Mouse (Mus musculus) thymus, postnatal 4 days (tissue): ENCODE data around the gene Mlc1.

Experiments
- DNase-seq: peaks from one replicate; pipeline ENCODE4 v3.0.0; 2021

Gene Mlc1

DNA sequence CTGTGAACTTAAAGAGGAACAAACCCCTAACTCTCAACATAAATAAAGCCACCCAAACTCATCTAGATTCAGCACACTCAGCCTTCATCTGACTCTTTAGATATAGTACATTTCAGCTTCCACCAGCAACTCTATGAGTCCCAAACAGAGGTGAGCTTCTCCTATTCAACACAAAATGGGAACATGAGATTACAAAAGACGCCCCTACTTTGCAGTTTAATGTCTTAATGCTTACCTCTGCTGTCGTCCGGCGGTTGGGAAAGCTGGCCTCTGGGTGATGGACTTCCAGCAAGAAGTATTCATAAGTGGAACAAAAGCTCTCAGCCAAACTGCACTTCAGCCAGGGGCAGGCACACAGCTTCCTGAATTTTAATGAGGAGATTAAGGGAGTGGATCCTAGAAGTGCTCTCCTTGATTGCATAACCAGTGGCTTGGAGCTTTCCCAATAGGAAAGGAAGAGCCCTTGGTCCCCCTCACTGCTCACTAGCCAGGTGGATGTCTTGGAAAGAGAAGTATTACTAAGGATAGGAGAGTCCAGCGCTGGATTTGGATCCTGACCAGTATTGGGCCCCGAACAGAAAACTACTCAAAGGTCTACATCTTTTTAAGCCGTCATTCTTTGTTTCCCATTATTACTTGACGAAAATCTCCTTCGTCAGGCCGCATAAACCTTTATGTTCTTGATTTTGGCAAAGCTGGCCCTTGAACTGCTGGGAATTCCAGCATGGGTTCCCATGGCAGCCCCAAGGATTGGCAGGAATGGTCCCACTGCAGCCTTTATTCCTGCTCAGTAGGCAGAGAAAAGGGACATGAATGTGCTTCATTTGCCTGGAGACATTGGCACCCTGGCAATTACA is at the start of gene Mlc1:
Mlc1 (minus strand) TSS at position 727 of the 857 bp plus-strand sequence.
- no peak for DNase-seq

DNA sequence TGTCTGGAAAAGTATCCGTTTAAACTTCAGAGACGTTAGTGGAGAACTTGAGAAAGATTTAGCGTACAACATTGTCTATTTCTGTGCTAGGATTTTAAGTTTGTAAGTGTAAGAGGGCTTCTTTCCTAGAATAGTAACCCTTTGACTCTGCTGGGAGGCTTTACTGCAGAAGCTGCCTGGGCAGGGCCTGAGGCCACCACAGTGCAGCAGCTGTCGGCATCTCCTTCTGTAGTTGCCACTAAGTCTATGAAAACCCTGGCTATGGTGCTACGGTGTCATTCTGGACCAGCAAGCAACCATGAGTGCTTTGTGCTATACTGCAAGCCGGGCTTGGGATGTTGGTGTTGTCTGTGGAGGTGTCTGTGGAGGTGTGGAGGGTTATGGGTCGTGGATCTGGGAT is 41.7 kb upstream of the Mlc1 start:
- no peak for DNase-seq

DNA sequence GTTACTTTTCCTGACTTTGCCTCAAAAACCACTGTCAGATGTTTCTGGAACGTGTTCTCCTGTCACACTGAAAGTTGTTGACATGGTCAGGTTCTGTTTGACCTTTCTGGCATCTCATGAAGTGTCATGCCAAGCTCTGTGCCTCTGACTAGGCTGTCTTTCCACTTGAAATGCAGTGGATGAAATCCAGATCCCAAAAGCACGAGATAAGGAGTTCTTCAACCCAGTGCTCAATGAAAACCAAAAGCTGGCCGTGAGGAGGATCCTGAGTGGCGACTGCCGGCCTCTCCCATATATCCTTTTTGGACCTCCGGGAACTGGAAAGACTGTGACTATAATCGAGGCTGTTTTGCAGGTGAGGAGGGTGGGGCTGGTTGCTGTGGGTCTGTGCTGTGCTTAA is 41.3 kb upstream of the Mlc1 start:
- DNase-seq, result no peak

DNA sequence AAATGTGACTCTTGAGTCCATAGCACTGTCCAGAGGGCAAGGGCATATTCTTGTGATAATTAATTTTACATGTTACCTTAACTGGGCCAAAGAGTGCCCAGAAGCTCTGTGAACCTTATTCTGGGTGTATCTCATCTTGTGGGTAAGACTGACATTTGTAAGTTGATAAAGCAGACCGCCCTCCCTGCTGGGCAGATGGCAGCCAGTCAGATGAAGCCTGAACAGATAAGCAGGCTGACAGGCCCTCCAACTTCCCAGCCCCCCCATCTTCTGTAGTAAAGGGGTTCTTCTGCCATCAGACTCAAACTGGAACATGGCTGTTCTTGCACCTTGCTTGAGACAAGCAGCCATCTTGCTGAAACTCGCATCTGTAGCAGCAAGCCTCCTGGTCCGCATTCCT is 37.9 kb upstream of the Mlc1 start:
- no peak for DNase-seq

DNA sequence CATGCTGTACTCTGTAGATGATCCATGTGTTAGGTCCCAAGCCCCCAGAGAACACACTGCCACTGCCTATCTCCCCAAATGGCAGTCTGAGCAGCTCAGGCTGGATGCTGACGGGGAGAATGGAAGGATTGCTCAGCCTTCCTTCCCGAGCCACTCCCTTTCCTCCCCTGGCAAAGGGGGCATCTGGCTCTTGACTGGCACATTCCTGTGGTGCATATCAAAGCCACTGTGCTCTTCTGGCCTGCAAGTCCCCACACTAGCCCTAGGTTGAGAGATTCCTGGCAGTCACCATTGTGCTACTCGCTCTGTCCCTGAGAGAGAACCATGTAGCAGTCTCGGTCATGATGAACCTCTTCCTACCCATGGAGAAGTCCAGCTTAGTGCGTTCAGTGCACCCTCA is 29.0 kb upstream of the Mlc1 start:
- no peak for DNase-seq

DNA sequence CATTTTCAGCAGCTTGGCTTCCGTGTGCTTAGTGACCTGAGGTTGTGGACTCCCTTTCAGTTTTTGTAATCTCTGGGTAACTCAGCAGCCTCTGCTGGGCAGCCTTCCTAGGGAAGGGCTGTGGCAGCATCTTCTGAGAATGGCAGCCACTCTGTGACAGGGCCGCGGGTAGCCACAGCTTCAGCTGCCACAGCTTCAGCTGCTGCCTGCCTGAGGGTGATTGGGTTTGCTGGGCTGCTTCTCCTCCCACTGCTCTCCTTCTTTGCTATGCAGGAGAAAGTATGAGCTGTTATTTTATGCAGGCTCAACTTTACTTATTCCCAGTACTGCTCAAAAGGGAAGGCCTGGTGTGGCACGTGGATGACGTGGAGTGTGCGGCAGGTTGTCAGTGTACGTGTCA is 28.2 kb upstream of the Mlc1 start:
- no peak for DNase-seq

DNA sequence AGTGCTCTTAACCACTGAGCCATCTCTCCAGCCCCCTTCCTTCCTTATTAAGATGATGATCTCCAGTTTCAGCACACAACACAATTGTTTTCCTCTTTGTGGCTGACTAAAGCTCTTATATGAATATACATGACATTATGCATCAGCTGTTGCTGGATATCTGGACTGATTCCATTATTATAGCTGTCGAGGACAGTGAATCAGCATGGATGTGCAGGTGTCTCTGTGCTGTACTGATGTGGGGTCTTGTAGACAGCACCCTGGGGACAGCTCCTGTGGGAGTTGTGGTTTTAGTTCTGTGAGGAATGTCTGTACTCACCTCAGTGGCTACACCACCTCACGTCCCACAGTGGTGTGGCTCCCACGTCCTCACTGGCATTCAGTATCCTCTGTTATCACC is 22.4 kb upstream of the Mlc1 start:
- DNase-seq, result no peak

DNA sequence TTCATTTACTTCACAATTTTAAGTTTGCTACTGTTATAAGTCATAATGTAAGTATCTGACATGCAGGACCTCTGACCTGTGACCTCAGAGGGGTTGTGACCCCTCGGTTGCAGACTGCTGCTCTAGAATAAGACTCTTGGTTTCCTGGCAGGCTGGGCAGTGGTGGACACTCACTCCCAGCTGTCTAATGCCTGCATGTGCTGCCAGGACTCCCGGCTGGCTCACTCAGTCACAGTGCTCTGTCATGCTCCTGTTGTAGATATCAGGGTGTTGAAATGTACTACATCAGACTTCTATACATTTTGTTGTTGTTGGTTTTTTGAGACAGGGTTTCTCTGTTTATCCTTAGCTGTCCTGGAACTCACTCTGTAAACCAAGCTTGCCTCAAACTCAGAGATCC is 21.6 kb upstream of the Mlc1 start:
- no peak for DNase-seq

DNA sequence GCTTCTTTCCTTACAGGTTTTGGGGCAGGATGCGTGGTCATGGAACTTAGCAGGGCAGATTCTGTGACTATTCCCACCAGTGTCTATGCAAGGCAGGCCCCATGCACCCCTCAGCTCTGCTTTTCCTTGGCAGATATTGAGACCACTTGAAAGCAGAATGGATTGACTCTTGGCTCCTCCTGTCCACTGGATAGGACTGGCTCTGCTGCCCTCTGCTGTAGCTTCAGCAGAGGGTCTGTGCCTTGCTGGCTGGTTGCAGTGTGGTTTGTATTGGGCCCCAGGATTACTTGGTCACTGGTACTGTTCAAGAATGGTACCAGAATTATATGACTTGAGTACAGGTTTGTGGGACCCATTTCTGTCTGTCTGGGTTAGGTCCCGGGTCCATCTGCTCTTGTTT is 20.3 kb upstream of the Mlc1 start:
- no peak for DNase-seq

DNA sequence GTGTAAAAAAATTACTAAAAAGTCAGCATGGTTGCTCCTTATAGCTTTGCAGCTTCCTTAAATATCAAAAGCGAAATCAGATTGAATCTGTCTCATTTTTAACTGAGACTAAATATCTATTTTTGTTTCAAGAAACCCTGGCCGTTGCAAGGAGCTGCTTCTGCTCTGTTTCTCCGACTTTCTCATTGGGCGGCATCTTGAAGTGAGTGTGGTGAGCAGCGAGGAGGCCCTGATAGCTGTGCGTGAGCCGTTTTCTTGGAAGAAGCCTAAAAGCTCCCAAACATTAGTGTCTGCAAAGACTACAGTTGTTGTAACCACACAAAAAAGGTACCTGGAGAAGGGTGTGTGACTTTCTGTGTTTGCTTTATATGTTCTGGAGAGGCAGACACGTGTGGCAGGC is 19.8 kb upstream of the Mlc1 start:
- no peak for DNase-seq

DNA sequence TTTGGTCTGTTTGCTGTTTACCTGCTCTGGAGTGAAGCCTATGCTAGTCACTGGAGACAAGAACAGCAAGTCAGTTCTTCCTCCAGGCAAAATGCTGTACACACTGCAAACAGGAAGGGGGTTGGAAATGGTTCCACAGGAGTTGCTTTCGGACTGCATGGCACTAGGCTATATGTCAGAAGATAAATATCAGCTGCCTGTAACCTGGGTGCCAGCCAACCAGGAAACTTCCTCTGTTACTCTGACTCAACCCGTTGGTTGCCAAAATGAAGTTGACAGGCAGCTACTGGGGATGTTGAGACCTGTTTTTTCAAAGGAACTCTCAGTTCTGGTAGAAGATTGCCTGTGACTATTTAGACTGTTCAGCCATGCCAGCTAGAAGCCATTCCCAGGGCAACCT is 10.4 kb upstream of the Mlc1 start:
- no peak for DNase-seq

DNA sequence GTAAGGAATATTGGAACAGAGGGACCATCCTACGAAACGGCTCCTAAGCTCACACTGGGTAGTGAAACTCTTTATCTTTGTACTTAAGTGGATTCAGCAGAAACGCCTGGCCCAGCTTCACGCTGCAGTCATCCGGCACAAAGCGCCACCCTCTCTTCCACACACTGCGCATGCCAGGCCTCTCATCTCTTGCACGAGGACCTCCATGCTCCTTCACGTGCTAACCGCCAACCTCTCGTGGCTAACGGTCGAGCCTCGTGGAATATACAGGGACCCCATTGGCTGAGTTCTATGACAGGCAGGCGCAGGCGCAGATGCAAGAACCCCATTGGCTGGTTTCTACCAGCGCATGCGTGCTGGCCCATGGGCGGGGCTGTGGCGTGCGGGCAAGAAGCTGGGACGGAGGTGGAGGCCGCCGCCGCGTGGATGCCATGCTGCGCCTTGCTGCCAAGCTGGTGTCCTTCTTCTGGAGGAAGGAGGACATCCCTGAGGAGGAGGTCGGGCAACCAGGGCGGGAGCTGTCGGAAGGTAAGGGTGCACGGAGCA is 3.8 kb upstream of the Mlc1 start, which contains the start of gene Mov10l1:
Mov10l1 (plus strand) TSS at position 376 of the 546 bp plus-strand sequence.
- no peak for DNase-seq

DNA sequence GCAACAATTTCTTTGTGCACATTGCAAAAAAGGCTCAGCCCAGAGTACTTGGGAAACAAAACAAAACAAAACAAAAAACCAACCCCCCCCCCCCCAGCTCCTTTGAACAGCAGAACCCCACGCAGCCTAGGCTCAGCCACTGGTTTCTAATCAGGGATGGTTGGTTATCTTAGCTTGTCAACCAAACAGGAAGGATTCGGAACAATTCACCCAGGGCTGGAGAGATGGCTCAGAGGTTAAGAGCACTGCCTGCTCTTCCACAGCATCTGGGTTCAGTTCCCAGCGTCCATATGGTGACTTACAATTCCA is 285 bp upstream of the Mlc1 start:
- no peak for DNase-seq

DNA sequence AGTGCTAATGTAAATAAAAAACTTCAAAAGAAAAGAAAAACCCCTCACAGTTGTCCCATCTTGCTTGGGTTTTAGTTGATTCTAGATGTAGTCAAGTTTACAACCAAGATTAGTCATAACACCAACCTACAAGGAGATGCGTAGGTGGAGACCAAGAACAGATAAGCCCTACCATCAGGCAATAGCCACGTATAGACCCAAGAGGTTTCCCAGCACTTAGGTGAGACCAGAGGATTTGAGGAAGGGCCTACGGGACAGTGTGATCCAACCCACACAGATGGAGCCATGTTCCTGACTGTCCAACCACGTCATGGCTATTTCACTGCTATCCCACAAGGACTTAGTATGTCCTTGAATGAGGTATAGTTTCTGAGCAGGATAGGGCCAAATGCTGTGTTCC is 6.5 kb downstream of the Mlc1 start:
- DNase-seq, result no peak

DNA sequence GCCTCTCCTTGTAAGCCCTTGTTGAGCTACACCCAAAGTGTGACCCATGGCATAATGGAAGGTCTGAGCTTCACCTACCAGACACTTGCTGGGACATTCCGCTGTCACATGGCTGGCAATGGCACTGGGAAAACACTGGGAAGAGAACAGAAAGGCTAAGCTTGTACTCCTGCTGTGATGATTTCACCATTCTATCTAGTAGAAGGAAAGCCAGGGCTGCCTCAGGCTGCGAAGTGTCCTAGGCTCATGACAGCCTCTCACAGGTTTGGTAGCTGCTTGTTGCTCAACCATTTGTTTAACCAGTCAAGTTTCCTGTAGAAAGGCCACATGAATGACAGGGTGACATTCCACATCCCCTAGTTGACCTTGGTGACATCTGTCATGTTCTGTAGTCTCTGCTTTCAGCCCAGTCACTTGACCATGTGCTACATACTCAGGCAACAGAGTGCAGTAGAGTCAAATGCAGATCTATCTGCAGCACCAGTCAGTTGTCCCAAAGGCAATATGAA is 14.7 kb downstream of the Mlc1 start:
- DNase-seq, result no peak

DNA sequence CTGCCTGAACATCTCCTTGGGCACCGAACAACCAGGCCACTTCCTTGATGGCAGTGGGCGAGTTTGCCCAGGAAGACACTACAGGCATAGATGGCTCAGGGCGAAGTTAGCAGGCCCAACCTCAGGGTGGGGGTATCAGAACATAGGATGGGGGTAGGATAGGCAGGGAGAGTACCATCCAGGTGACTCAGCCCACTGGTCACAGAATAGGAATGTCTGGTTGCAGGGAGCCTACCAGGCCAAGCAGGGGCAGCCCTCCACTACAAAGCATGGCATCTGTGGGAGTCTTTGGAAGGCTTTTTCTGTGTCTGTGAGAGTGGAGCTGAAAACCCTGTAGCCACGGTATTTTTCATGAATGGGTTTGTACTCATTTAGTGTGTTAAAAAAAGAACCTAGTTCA is 21.3 kb downstream of the Mlc1 start:
- no peak for DNase-seq

DNA sequence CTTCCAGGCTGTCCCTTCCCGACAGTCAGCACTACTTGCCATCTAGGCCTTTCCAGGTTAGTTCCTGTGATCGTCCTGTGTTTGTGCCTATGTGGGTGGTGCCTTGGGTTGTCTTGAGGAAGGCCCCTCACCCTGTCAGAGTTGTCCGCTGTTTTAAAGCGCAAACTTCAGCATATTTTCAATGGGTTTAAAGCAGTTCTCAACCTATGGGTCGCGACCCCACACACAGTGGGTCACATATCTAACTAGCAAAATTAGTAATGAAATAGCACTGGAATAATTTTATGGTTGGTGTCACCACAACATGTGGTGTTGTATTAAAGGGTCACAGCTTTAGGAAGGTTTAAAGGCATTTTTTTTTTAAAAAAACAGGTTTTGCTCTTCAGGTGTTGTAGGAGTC is 23.5 kb downstream of the Mlc1 start:
- DNase-seq, result no peak

DNA sequence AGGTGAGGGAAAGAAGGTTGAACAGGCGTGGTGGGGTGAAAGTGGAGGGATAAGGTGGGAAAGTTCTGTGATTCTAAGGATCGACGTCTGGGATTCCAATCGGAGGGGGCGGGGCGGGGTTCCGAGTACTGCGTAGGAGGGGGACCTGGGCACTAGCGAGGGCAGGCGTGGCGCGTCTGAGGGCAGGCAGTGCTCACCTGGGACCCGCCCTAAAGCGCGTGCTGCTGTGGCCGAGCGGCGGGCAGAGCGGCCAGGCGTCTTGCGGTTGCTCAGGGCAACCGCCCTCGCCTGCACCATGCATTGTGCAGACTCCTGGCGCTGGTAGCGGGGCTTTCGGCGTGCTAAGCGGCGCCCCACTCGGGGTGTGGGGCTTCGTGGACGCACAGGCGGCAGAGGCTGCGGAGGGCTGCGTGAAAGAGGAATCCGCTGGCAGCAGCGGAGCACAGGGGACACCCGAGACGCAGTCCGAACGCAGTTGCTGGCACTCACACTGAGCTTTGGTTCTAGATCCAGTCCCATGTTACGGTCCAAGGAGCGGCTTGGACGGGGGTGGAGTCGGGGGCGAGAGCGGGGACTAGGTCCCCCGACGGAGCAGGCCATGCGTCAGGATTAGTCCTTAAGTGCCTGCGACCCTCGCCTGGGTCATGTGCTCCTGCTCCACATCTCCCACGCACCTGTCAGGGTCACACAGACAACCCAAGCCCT is 24.3 kb downstream of the Mlc1 start, which contains the start of gene Ttll8:
Ttll8 (minus strand) TSS at position 51 of the 705 bp plus-strand sequence.
- DNase-seq, result no peak

DNA sequence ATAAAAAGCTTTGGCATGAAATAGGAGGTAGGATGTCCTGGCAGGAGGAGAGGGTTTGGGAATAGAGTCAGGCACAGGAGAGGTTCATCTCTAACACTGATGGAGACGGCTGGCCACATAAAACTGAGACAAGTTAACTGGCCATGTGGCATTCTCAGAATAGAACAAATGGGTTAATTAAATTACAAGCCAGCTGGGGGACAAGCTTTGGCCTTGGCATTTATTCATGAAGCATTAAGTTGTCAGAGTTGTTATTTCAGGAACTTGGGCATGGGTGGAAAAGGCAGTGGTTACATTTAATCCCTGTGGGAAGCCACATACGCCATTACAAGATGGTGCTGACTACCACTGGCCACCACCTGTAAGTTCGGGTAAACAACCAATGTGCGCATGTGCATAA is 27.6 kb downstream of the Mlc1 start:
- no peak for DNase-seq

DNA sequence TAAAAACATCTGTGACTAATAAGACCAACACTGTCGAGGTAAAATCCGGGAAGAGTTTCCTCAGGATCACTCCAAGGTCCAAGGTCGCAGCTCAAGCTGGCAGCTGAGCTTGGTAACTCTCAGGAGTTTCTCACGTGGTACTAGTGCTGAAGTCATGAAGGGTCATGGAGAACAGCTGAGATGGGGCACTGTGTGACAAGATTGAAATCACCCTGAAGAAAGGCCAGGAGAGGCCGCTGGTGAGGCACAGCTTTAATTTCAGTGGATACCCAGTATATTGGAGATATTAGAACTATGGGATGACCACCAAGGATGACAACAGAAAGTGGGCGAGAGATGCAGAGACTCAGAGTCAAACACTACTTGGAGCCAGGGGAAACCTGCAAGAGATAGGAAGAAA is 32.0 kb downstream of the Mlc1 start:
- no peak for DNase-seq

DNA sequence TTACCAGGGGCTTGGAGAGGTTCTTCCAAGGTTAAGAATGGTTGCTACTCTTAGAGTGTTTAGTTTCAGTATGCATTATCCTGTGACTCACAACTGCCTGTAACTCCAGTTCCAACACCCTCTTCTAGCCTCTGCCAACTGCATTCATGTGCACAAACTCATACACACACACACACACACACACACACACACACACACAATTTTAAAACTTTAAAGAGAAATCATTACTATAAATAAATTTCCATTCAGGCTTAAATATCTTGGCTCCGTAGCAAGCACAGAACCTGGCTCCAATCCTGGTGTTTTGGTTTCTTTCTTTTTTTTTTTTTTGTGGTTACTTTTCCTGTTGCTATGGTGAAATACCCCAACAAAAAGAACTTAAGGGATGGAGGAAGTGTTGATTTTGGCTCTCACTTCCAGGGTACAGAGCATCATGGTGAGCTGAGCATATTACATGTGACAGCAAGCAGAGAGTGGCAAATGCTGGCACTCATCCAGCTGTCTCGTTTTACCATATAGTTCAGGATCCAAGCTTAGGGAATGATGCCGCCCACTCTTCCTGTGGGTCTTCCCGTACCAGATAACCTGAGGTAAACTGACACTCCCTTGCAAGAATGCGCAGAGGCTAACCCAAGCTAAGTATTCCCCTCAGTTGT is 34.8 kb downstream of the Mlc1 start:
- no peak for DNase-seq

DNA sequence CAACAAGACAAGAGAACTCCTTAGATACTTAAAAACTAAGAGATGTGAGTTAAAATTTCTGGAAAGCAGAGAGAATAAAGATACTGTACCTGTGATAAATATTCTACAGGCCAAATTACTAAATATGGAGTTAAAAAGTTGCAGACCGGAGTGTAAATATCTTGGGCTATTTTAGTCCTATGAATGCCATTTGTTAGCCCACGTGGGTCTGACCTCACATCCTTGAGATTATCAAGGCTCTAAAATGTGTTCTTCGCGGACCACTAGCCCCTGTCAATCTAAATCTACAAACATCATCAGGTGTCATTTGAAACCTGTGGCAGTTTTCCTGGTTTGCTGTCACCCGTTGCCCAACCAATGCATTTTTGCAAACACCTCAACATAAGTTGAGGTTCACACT is 36.0 kb downstream of the Mlc1 start:
- DNase-seq, result no peak

DNA sequence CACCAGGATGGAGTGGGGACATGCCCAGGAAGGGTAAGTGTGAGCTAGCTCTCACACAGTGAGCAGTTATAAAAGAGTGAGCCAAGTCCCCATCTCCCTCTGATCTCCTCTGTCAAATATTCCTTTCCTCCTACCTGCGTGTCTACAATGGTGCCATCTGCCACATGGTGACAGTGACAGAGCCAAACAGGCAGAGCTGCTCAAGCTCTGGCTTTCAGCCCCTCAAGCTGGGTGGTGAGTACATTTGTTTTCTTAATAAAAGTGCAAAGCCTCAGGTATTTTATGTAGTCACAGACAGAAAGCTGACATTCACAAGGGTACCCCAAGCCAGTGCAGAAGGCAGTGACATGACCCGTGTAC is 41.5 kb downstream of the Mlc1 start:
- DNase-seq, result no peak
